Mouse (Mus musculus) embryonic facial prominence, embryonic 11.5 days (tissue): ENCODE results near the gene Hdac7. TPM values are rescaled to one million over a fixed set of nuclear protein-coding genes. Genes with fewer than 3 reads are reported as not detected.

ENCODE experiments used
- ATAC-seq: fragments of 200-750 bp; cut with Nextera tagmentation; replicated peaks from 2 replicates; pipeline ENCODE4 v1.8.0; 2017; ENCODE audit warnings: low read depth; ENCODE audit not compliant: insufficient number of reproducible peaks, low FRiP score, low TSS enrichment
- DNase-seq: peaks from one replicate; pipeline ENCODE4 v3.0.0-alpha.2; 2015; ENCODE audit warnings: low spot score
- H3K27ac ChIP-seq: fragments of 300-500 bp; sonication (generic); replicated peaks from 2 replicates; pipeline ENCODE4 v1.5.1; 2014; ENCODE audit warnings: mild to moderate bottlenecking, low read depth, low read length, control low read depth
- H3K27me3 ChIP-seq: fragments of 300-500 bp; sonication (generic); 2 replicates; pipeline ENCODE4 v1.6.1; 2014; ENCODE audit warnings: mild to moderate bottlenecking, low read length, moderate library complexity, mixed read lengths; ENCODE audit not compliant: control insufficient read depth, insufficient read depth
- H3K36me3 ChIP-seq: fragments of 300-500 bp; sonication (generic); replicated peaks from 2 replicates; pipeline ENCODE4 v1.6.1; 2014; ENCODE audit warnings: low read depth, mild to moderate bottlenecking, low read length, moderate library complexity, mixed read lengths; ENCODE audit not compliant: control insufficient read depth, insufficient read depth
- H3K4me1 ChIP-seq: fragments of 300-500 bp; sonication (generic); 2 replicates; pipeline ENCODE4 v1.6.1; 2014; ENCODE audit warnings: low read length, mixed read lengths; ENCODE audit not compliant: control insufficient read depth, insufficient read depth
- H3K4me2 ChIP-seq: fragments of 300-500 bp; sonication (generic); 2 replicates; pipeline ENCODE4 v1.6.1; 2014; ENCODE audit warnings: low read depth, mild to moderate bottlenecking, control low read depth, low read length, moderate library complexity
- H3K4me3 ChIP-seq: fragments of 300-500 bp; sonication (generic); 2 replicates; pipeline ENCODE4 v1.5.1; 2014; ENCODE audit warnings: low read depth, low read length, control low read depth
- H3K9ac ChIP-seq: fragments of 300-500 bp; sonication (generic); replicated peaks from 2 replicates; pipeline ENCODE4 v1.6.1; 2014; ENCODE audit warnings: mild to moderate bottlenecking, control low read depth, low read length
- H3K9me3 ChIP-seq: fragments of 300-500 bp; sonication (generic); replicated peaks from 2 replicates; pipeline ENCODE4 v1.6.1; 2016; ENCODE audit warnings: mild to moderate bottlenecking, low read length, inconsistent platforms, mixed read lengths; ENCODE audit not compliant: control insufficient read depth
- WGBS: fragments of 180-500 bp; shearing (Covaris S2); extraction: QIAGEN DNeasy Blood & Tissue Kit; methylation state at CpG from one replicate; pipeline ENCODE4 v1.1.7; 2014; 5-methylcytosine and 5-hydroxymethylcytosine counted together
- polyA plus RNA-seq: library from polyadenylated mRNA; unstranded; fragments of >200 nt; fragmentation: Nextera tagmentation; extraction: Ambion mirVana; gene quantifications from 2 replicates; pipeline ENCODE4 v1.2.1, GENCODE M21; 2014

The Hdac7 gene
- polyA plus RNA-seq, 1 experiment from 2014 or later = 17.0 TPM

- H3K27me3 ChIP-seq = no peaks in the 10 kb centered on the region
- H3K9ac ChIP-seq = peak overlapping the region; percentile 13; the same call in 1 of the 2 replicates
- H3K4me2 ChIP-seq = no peak overlapping the region
- no peaks in the 10 kb centered on the region; the same call in 1 of the 2 replicates for H3K36me3 ChIP-seq
- DNase-seq (no peak), ATAC-seq (no peak)
- H3K4me3 ChIP-seq = no peak overlapping the region
- H3K27ac ChIP-seq = no peak overlapping the region
- no peaks in the 10 kb centered on the region for H3K4me1 ChIP-seq
- no peaks in the 10 kb centered on the region for H3K9me3 ChIP-seq
- 54% methylated on average over 21 of the region's 21 CpGs for whole genome bisulfite sequencing
Measured at GRCm38 (mm10) chr15:97813452-97814204, 30.7 kb downstream of the Hdac7 start.

DNA sequence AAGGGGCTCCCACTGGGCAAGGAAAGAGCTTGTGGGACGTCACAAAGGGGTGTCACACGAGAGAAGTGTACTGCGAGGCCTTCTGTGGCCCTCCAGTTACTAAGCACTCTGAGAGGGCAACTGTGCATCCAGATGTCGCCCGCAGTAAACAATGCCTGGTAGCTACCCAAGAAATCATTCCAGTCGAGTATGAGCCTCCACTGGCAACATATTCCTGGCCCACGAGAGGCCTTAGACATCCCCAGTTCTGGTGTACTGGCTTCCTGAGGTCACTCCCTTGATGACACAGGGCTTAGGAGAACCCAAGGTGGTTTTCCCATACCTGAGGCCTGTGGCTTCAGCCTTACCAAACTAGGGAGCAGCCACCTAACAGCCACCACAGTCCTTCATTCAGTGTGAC is 31.4 kb downstream of the Hdac7 start:
- H3K27me3 ChIP-seq = no peaks in the 10 kb centered on the region
- ATAC-seq (no peak), DNase-seq (no peak)
- WGBS = 71% methylated on average over 7 of the region's 7 CpGs
- no peaks in the 10 kb centered on the region; the same call in 1 of the 2 replicates for H3K36me3 ChIP-seq
- H3K4me2 ChIP-seq = no peak overlapping the region
- no peak overlapping the region for H3K27ac ChIP-seq
- H3K9ac ChIP-seq = no peak overlapping the region; the same call in 1 of the 2 replicates
- no peak overlapping the region for H3K4me3 ChIP-seq
- H3K9me3 ChIP-seq = no peaks in the 10 kb centered on the region
- H3K4me1 ChIP-seq = no peaks in the 10 kb centered on the region

DNA sequence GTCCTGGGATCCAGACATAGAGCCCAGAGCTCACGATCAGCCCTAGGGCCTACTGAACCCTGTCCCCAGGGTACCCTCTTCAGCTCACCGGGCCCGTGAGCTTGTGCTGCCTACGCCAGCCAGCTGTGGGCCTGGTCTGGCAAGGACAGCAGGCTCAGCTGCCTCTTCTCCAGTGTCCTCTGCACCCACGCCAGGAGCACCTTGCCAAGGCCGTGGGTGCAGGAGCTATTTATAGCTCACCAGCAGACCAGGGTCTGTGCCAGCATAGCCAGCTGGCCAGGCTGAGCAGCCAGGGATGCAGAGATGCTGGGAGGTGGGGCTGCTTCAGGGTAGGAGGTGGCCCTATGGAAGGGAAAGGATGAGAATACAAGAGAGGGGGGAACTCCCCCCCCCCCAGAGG is 32.2 kb downstream of the Hdac7 start:
- ATAC-seq = no peak
- Histone ChIP-seq H3K27ac (no peak overlapping the region), H3K4me3 (no peak overlapping the region), H3K4me2 (no peak overlapping the region), H3K27me3 (no peaks in the 10 kb centered on the region), H3K9ac (no peak overlapping the region), H3K36me3 (no peaks in the 10 kb centered on the region; the same call in none of the 2 replicates), H3K4me1 (no peaks in the 10 kb centered on the region), H3K9me3 (no peaks in the 10 kb centered on the region)
- 88% methylated on average over 6 of the region's 6 CpGs for WGBS
- no peak for DNase-seq

DNA sequence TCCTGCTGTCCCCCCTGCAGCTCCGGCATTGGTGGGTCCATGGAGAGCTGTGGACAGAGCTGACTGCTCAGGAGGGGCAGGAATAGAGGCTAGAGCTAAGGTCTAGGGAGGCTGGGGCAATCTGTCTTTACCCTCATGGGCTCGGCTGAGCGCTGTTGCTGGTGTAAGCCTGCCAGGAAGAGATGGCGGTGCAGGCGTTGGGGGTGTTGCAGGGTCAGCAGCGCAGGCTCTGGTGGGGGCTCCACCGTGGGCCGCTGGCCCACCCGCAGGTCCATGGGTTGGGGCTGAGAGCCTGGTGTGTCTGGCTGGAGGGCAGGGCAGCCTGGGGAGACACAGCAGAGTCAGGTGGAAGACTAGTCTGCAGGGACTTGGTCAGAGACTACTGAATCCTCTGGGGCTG is 33.0 kb downstream of the Hdac7 start:
- Histone ChIP-seq H3K9me3 (no peaks in the 10 kb centered on the region), H3K27ac (no peak overlapping the region), H3K36me3 (no peaks in the 10 kb centered on the region; the same call in none of the 2 replicates), H3K4me3 (no peak overlapping the region), H3K9ac (no peak overlapping the region), H3K27me3 (no peaks in the 10 kb centered on the region), H3K4me1 (no peaks in the 10 kb centered on the region), H3K4me2 (no peak overlapping the region)
- 85% methylated on average over 9 of the region's 9 CpGs for WGBS
- DNase-seq (no peak), ATAC-seq (no peak)

GRCm38 (mm10) chr15:97810399-97810798 is 33.9 kb downstream of the Hdac7 start:
- no peak overlapping the region for H3K4me3 ChIP-seq
- H3K9ac ChIP-seq = no peak overlapping the region
- no peaks in the 10 kb centered on the region for H3K9me3 ChIP-seq
- no peaks in the 10 kb centered on the region for H3K4me1 ChIP-seq
- no peak overlapping the region for H3K27ac ChIP-seq
- DNase-seq (no peak), ATAC-seq (no peak)
- no peaks in the 10 kb centered on the region; the same call in none of the 2 replicates for H3K36me3 ChIP-seq
- H3K27me3 ChIP-seq = no peaks in the 10 kb centered on the region
- 94% methylated on average over 5 of the region's 5 CpGs for WGBS
- H3K4me2 ChIP-seq = no peak overlapping the region

DNA sequence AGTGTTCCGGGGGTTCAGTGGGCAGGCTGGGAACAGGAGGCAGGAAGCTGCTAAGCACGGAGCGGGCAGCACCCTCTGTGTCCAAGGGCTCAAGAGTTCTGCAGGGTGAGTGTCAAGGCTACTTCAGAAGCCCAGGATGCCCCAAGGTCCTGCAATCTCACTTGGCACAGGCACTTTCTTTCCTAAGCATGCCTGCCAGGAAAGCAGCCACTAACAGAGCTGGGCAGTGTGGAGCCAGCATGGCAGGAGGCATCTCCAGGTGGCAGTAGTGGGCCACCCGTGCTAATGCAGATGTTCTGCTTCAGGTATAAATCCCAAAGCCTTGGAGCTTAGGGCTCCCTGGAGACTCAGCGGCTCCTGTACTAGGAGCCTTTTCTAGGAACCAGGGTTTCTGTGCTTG is 34.4 kb downstream of the Hdac7 start:
- no peak overlapping the region for H3K4me2 ChIP-seq
- no peak overlapping the region for H3K4me3 ChIP-seq
- H3K4me1 ChIP-seq = no peaks in the 10 kb centered on the region
- H3K9me3 ChIP-seq = no peaks in the 10 kb centered on the region
- DNase-seq = no peak
- no peak overlapping the region for H3K9ac ChIP-seq
- H3K27me3 ChIP-seq = no peaks in the 10 kb centered on the region
- no peak for ATAC-seq
- no peak overlapping the region for H3K27ac ChIP-seq
- 87% methylated on average over 5 of the region's 5 CpGs for WGBS
- H3K36me3 ChIP-seq = no peaks in the 10 kb centered on the region; the same call in none of the 2 replicates

GRCm38 (mm10) chr15:97809206-97809605 is 35.1 kb downstream of the Hdac7 start:
- no peaks in the 10 kb centered on the region for H3K27me3 ChIP-seq
- DNase-seq (no peak), ATAC-seq (no peak)
- 79% methylated on average over 14 of the region's 14 CpGs for WGBS
- no peak overlapping the region for H3K27ac ChIP-seq
- no peaks in the 10 kb centered on the region for H3K4me1 ChIP-seq
- H3K36me3 ChIP-seq = no peaks in the 10 kb centered on the region; the same call in none of the 2 replicates
- H3K4me3 ChIP-seq = no peak overlapping the region
- no peaks in the 10 kb centered on the region for H3K9me3 ChIP-seq
- H3K9ac ChIP-seq = no peak overlapping the region
- no peak overlapping the region for H3K4me2 ChIP-seq

GRCm38 (mm10) chr15:97808532-97808931 is 35.8 kb downstream of the Hdac7 start:
- 81% methylated on average over 14 of the region's 14 CpGs for WGBS
- Histone ChIP-seq H3K9ac (no peak overlapping the region), H3K4me2 (no peak overlapping the region), H3K4me1 (no peaks in the 10 kb centered on the region), H3K36me3 (no peaks in the 10 kb centered on the region; the same call in none of the 2 replicates), H3K9me3 (no peaks in the 10 kb centered on the region), H3K4me3 (no peak overlapping the region), H3K27me3 (no peaks in the 10 kb centered on the region), H3K27ac (no peak overlapping the region)
- 0 out of 2 replicates have a peak, but pooled peaks have one; percentile 15 for ATAC-seq
- no peak for DNase-seq
